Mouse (Mus musculus): ENCODE results near the gene F2rl2.

DNA sequence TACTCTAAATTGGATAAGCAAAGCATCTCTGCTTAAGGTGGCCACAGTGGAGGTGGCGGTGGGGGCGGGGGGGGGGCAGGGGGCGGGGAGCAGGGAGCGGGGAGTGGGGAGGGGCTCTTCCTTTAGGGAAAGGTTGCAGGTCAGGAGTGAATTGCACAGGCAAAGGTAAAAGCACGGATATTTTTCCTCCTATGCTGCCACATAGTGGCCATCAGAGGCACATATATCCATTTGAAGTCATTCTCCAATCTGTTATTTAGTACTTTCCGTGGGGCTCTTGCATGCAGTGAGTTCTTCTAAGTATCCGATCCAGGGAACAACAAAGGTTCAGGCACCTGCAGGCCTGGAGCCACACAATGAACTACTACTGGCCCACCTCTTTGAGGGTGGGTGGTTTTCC, 29.4 kb upstream of the F2rl2 start:
- TF ChIP-seq CTCF (IDR thresholded peaks at IDR 0.05; ENCODE audit: low read depth, low read length) = no peak
- TF ChIP-seq POLR2A (IDR thresholded peaks at IDR 0.05; ENCODE audit: extremely low read depth, insufficient read depth, low read length) = no peak

All from liver, adult 2 months (tissue).